Mouse (Mus musculus): ENCODE measurements around the gene Zfp358.

- TF ChIP-seq CTCF (IDR thresholded peaks at IDR 0.05; ENCODE audit: low read depth) (no peak), EP300 (IDR thresholded peaks at IDR 0.05; ENCODE audit: low read depth) (no peak)
Observed at GRCm38 (mm10) chr8:3536053-3536841, 43.3 kb downstream of the Zfp358 start.
